Mouse (Mus musculus) hematopoietic multipotent progenitor cell, adult 10-12 weeks (in vitro differentiated cells): ENCODE data around the gene Tbx21. TPM values are rescaled to one million over a fixed set of nuclear protein-coding genes. Genes with fewer than 3 reads are reported as not detected.

ENCODE experiments used
- polyA plus RNA-seq: library from polyadenylated mRNA; stranded (reverse); fragments of >175 nt; gene quantifications from 2 replicates; pipeline ENCODE4 v1.2.3, GENCODE M21; 2012; ENCODE audit warnings: low replicate concordance

Gene Tbx21
- 24.3 and 88.8 TPM in 2 replicates for polyA plus RNA-seq

GRCm38 (mm10) chr11:97114671-97115601 lies at the start of gene Tbx21:
Tbx21 (minus strand) TSS chr11:97115331.

GRCm38 (mm10) chr11:97151343-97151801 lies 36.2 kb upstream of the Tbx21 start, which contains the start of gene Tbkbp1:
Tbkbp1 (minus strand) TSS chr11:97151495.

GRCm38 (mm10) chr11:97050216-97050943 lies 64.8 kb downstream of the Tbx21 start, which contains the start of gene Osbpl7:
Osbpl7 (plus strand) TSS chr11:97050628.

Other genes starting within 250 kb of the Tbx21 start
- 34.3 and 41.3 TPM in 2 replicates for gene Cdk5rap3, start 198.8 kb downstream of the Tbx21 start, polyA plus RNA-seq
- gene Prr15l, start 187.2 kb downstream of the Tbx21 start, polyA plus RNA-seq, result not detected in 2 replicates
- gene Pnpo, start 171.3 kb downstream of the Tbx21 start, polyA plus RNA-seq, result 9.4 and 20.6 TPM in 2 replicates
- 83.9 and 145 TPM in 2 replicates for gene Sp2, start 132.4 kb downstream of the Tbx21 start, polyA plus RNA-seq
- gene Sp6, start 101.9 kb downstream of the Tbx21 start, polyA plus RNA-seq, result 2.3 and 5.2 TPM in 2 replicates
- gene Scrn2, start 85.4 kb downstream of the Tbx21 start, polyA plus RNA-seq, result 17.6 and 19.0 TPM in 2 replicates
- not detected in 2 replicates for gene Lrrc46, start 73.9 kb downstream of the Tbx21 start, polyA plus RNA-seq
- gene Mrpl10, start 73.8 kb downstream of the Tbx21 start, polyA plus RNA-seq, result 39.2 and 57.7 TPM in 2 replicates
- gene Osbpl7, start 64.7 kb downstream of the Tbx21 start, polyA plus RNA-seq, result 27.4 and 36.0 TPM in 2 replicates
- gene Tbkbp1, start 36.2 kb upstream of the Tbx21 start, polyA plus RNA-seq, result 15.4 and 60.6 TPM in 2 replicates
- gene Kpnb1, start 72.5 kb upstream of the Tbx21 start, polyA plus RNA-seq, result 17.7 and 26.9 TPM in 2 replicates
- 26.5 and 35.4 TPM in 2 replicates for gene Npepps, start 165.3 kb upstream of the Tbx21 start, polyA plus RNA-seq
- 2.9 and 5.0 TPM in 2 replicates for gene Mrpl45, start 200.4 kb upstream of the Tbx21 start, polyA plus RNA-seq
- gene Gpr179, start 236.7 kb upstream of the Tbx21 start, polyA plus RNA-seq, result 0.07 and 0.11 TPM in 2 replicates
- 5.4 and 8.4 TPM in 2 replicates for gene Socs7, start 247.2 kb upstream of the Tbx21 start, polyA plus RNA-seq